Mouse (Mus musculus) ES-Bruce4 (cell line): ENCODE measurements around the gene Cptp.

Experiments
- CTCF ChIP-seq: IDR thresholded peaks from one replicate; pipeline ENCODE4 v1.8.1; 2011; ENCODE audit warnings: low read depth, low read length
- POLR2A ChIP-seq: IDR thresholded peaks from one replicate; pipeline ENCODE4 v1.8.1; 2011; ENCODE audit warnings: low read length; ENCODE audit not compliant: insufficient read depth

- TF ChIP-seq POLR2A: no peak
- no peak for TF ChIP-seq CTCF
These were observed 17.3 kb downstream of the Cptp start for GRCm38 (mm10) chr4:155851951-155852411.
